Mouse (Mus musculus) neural tube, embryonic 11.5 days (tissue): ENCODE results near the gene Preb. TPM values are rescaled to one million over a fixed set of nuclear protein-coding genes. Genes with fewer than 3 reads are reported as not detected.

Source experiments
- ATAC-seq: fragments of 200-750 bp; cut with Nextera tagmentation; 2 replicates; pipeline ENCODE4 v1.8.0; 2017; ENCODE audit warnings: moderate number of reproducible peaks, mild to moderate bottlenecking, moderate TSS enrichment, moderate library complexity; ENCODE audit not compliant: insufficient read depth, low FRiP score, low TSS enrichment
- DNase-seq: peaks from one replicate; pipeline ENCODE4 v3.0.0-alpha.2; 2015; ENCODE audit warnings: low spot score
- H3K27ac ChIP-seq: fragments of 300-500 bp; sonication (generic); 2 replicates; pipeline ENCODE4 v1.5.1; 2014; ENCODE audit warnings: low read depth, mild to moderate bottlenecking, low read length
- H3K27me3 ChIP-seq: fragments of 300-500 bp; sonication (generic); 2 replicates; pipeline ENCODE4 v1.6.1; 2014; ENCODE audit warnings: mild to moderate bottlenecking, low read length, mixed read lengths; ENCODE audit not compliant: control insufficient read depth, insufficient read depth
- H3K36me3 ChIP-seq: fragments of 300-500 bp; sonication (generic); 2 replicates; pipeline ENCODE4 v1.6.1; 2014; ENCODE audit warnings: mild to moderate bottlenecking, low read length, moderate library complexity, mixed read lengths; ENCODE audit not compliant: control insufficient read depth, insufficient read depth
- H3K4me1 ChIP-seq: fragments of 300-500 bp; sonication (generic); 2 replicates; pipeline ENCODE4 v1.6.1; 2014; ENCODE audit warnings: low read length, mixed read lengths; ENCODE audit not compliant: control insufficient read depth, insufficient read depth
- H3K4me2 ChIP-seq: fragments of 300-500 bp; sonication (generic); 2 replicates; pipeline ENCODE4 v1.6.1; 2014; ENCODE audit warnings: low read depth, mild to moderate bottlenecking, moderate library complexity
- H3K4me3 ChIP-seq: fragments of 300-500 bp; sonication (generic); 2 replicates; pipeline ENCODE4 v1.5.1; 2014; ENCODE audit warnings: low read depth, low read length
- H3K9ac ChIP-seq: fragments of 300-500 bp; sonication (generic); 2 replicates; pipeline ENCODE4 v1.6.1; 2014; ENCODE audit warnings: mild to moderate bottlenecking, low read length
- H3K9me3 ChIP-seq: fragments of 300-500 bp; sonication (generic); 2 replicates; pipeline ENCODE4 v1.6.1; 2016; ENCODE audit warnings: low read length; ENCODE audit not compliant: control insufficient read depth
- WGBS: fragments of 180-500 bp; shearing (Covaris S2); extraction: QIAGEN DNeasy Blood & Tissue Kit; methylation state at CpG from one replicate; pipeline ENCODE4 v1.1.7; 2014; 5-methylcytosine and 5-hydroxymethylcytosine counted together
- polyA plus RNA-seq: library from polyadenylated mRNA; unstranded; fragments of >200 nt; fragmentation: Nextera tagmentation; extraction: Ambion mirVana; gene quantifications from 2 replicates; pipeline ENCODE4 v1.2.1, GENCODE M21; 2014

Gene Preb
- polyA plus RNA-seq, 1 experiment from 2014 or later = 108 TPM

DNA sequence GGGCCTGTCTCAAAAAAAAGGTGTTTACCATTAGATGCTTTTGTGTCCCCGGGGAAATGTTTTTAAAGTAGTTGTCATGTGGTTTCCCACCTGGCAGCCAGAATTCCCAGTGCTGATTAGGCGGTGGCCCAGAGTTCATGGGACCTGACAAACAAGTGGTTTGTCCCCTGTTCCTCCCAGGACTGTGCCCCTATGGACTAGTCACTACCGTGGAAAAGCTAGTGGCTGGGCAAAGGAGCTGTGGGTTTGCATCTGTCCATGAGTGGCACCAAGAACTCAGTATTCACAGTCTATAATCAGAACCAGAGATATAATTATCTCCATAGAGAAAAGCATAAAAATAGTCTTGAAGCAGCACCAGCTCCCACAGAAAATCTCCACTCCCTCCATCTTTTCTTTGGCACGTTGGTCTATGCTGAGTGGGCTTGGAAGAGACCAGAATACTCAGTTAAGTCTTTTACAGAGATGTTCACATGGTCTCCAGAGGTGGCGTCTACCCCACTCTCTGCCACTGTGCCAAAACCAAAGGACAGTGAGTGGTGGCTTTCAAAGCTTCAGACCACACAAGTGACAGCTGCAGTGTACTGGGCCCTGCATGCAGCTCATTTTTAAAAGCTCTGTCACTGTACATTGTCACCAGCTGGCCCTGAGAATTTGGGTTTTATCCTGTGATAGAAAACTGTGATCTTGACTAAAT, 33.0 kb upstream of the Preb start:
- ATAC-seq (no peak), DNase-seq (no peak)
- no peak overlapping the region for H3K4me3 ChIP-seq
- no peak overlapping the region for H3K9ac ChIP-seq
- WGBS = 75% methylated on average over 5 of the region's 5 CpGs
- H3K27ac ChIP-seq = no peak overlapping the region
- H3K4me2 ChIP-seq = no peak overlapping the region
- H3K36me3 ChIP-seq = no peaks in the 10 kb centered on the region
- H3K4me1 ChIP-seq = no peaks in the 10 kb centered on the region
- no peaks in the 10 kb centered on the region for H3K27me3 ChIP-seq
- no peaks in the 10 kb centered on the region for H3K9me3 ChIP-seq

DNA sequence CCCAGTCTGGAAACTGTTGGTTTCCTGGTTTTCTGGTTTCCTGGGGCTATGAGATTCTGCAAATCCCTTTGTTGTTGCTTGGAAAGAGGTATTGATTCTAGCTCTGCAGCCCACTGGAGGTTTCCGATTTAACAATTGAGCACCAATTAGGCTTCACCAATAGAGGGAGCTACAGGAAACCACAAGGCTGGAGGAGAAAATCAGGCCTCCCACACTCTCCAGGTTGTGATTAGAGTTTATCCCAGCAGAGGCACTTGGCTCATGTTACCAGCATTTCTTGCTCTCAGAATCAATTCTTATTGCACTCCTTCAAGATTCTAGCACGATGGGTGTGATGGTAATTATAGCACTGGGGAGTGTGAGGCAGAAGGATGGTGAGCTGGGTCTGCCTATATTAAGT, 22.2 kb upstream of the Preb start:
- peak; percentile 25 for DNase-seq
- Histone ChIP-seq H3K9ac (no peak overlapping the region), H3K4me2 (no peak overlapping the region), H3K9me3 (no peaks in the 10 kb centered on the region), H3K27ac (no peak overlapping the region), H3K36me3 (no peaks in the 10 kb centered on the region), H3K27me3 (no peaks in the 10 kb centered on the region), H3K4me3 (no peak overlapping the region), H3K4me1 (no peaks in the 10 kb centered on the region)
- no peak for ATAC-seq
- WGBS = 36% methylated on average over 2 of the region's 2 CpGs

DNA sequence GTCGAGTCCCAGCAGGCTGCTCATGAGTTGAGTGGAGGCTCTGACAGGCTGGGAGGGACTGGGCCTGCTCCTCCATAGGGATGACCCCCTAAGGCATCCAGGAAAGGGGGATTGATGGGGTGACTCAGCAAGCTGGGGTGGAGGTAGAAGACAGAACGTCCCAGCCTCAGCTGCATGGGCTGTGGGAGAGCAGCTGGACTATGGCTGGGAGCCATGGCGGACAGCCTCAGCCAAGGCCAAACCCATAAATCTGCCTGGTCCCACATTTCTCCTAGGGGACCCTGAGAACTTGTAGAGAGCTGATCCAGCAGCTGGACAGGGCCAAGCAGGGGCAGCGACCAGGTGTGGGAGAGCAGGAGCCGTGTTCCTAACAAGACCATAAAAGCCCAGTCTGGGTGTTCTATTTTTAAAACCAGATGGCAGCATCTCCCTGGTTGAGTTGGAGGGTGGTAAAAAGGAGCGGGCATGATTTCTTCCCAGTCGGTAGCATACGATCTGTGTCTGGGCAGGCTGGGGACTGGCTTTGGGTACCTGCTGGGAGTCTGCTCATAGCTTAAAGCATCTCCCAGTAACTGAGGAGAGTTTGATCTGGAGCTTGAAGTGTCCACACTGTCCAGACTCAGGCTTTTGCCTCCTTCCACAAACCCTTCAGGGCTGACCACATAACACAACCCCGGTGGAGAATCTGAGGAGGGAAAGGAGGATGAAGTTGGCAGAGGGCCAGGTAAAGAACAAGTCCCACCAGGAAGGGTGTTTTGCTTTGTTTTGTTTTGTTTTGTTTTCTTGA, 14.9 kb upstream of the Preb start:
- WGBS = 64% methylated on average over 9 of the region's 9 CpGs
- no peak for ATAC-seq
- H3K4me2 ChIP-seq = no peak overlapping the region

DNA sequence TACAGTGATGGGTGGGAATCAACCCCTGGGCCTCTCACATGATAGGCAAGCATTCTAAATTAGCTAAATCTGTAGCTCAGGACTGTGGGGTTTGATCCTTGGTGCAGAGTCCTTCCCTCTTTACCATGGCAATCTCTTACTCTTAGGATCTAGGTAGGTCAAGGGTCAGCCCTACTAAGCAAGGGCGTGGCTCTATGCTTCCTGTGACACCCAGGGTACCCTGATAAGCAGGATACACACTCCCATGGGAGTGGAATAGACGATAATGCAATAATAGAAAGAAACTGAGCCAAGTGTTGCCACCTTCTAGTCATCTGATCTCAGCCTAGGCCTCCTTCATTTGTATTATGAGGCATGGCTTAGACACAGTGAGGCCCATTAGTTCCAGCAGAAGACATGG, 9.3 kb upstream of the Preb start:
- Histone ChIP-seq H3K27ac (no peak overlapping the region), H3K4me1 (no peaks in the 10 kb centered on the region), H3K27me3 (no peaks in the 10 kb centered on the region), H3K4me3 (no peak overlapping the region), H3K36me3 (no peaks in the 10 kb centered on the region), H3K4me2 (no peak overlapping the region), H3K9ac (no peak overlapping the region), H3K9me3 (no peaks in the 10 kb centered on the region)
- ATAC-seq (no peak), DNase-seq (no peak)
- 80% methylated on average over 2 of the region's 2 CpGs for WGBS

More for the DNA sequence above, 14.9 kb upstream of the Preb start:
- no peaks in the 10 kb centered on the region for H3K4me1 ChIP-seq
- no peaks in the 10 kb centered on the region for H3K27me3 ChIP-seq
- no peak overlapping the region for H3K4me3 ChIP-seq
- no peaks in the 10 kb centered on the region for H3K36me3 ChIP-seq
- H3K9ac ChIP-seq = no peak overlapping the region; the same call in 1 of the 2 replicates
- DNase-seq = no peak
- H3K27ac ChIP-seq = no peak overlapping the region
- no peaks in the 10 kb centered on the region for H3K9me3 ChIP-seq

DNA sequence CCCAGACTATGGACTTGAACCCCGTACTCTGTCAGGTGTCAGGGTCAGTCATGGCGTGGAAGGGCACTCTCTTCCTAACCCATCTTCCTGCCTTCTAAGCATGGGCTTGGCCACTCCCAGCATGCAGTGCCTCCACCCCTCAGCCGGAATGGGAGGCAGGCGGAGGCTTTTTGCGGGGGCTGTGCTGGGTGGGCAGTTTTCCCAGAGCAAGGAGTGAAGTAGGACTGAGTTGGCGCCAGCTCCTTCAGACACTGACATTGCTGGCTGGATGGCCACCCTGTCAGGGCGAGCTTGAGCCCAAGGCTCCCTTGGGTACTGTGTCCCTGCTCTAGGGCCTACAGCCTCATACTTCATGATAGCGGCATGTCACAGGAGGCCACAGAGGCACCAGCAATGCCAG, 8.3 kb upstream of the Preb start, which contains the start of gene Tcf23:
Gene Tcf23, plus strand, starts transcription at position 247 of the 400 bp plus-strand sequence.
- Histone ChIP-seq H3K27me3 (no peaks in the 10 kb centered on the region), H3K4me2 (no peak within 1 kb of the TSS), H3K9ac (no peak within 1 kb of the TSS), H3K4me3 (no peak within 1 kb of the TSS), H3K27ac (no peak within 1 kb of the TSS), H3K36me3 (no peaks in the 10 kb centered on the region), H3K4me1 (no peaks in the 10 kb centered on the region), H3K9me3 (no peaks in the 10 kb centered on the region)
- WGBS = 73% methylated on average over 8 of the region's 8 CpGs
- ATAC-seq = no peak
- DNase-seq = no peak

GRCm38 (mm10) chr5:30966189-30966588, 6.0 kb upstream of the Preb start:
- Histone ChIP-seq H3K4me3 (no peak overlapping the region), H3K4me1 (no peaks in the 10 kb centered on the region), H3K27me3 (no peaks in the 10 kb centered on the region), H3K27ac (no peak overlapping the region), H3K36me3 (no peaks in the 10 kb centered on the region), H3K9ac (no peak overlapping the region), H3K9me3 (no peaks in the 10 kb centered on the region), H3K4me2 (no peak overlapping the region)
- DNase-seq (no peak), ATAC-seq (no peak)
- WGBS = 93% methylated on average over 4 of the region's 4 CpGs

GRCm38 (mm10) chr5:30963916-30964315, 3.8 kb upstream of the Preb start:
- ATAC-seq (no peak), DNase-seq (no peak)
- no peaks in the 10 kb centered on the region for H3K27me3 ChIP-seq
- WGBS = 78% methylated on average over 3 of the region's 3 CpGs
- H3K4me1 ChIP-seq = peaks cover 6% of the 10 kb centered on the region
- no peaks in the 10 kb centered on the region for H3K9me3 ChIP-seq
- H3K9ac ChIP-seq = no peak overlapping the region
- no peaks in the 10 kb centered on the region for H3K36me3 ChIP-seq
- no peak overlapping the region for H3K27ac ChIP-seq
- H3K4me2 ChIP-seq = no peak overlapping the region
- no peak overlapping the region for H3K4me3 ChIP-seq

- Histone ChIP-seq H3K36me3 (peaks cover 8% of the 10 kb centered on the region), H3K4me1 (peaks cover 11% of the 10 kb centered on the region), H3K27me3 (no peaks in the 10 kb centered on the region), H3K4me3 (no peak overlapping the region), H3K27ac (no peak overlapping the region), H3K9ac (no peak overlapping the region), H3K4me2 (no peak overlapping the region), H3K9me3 (no peaks in the 10 kb centered on the region)
- ATAC-seq (no peak), DNase-seq (no peak)
- WGBS = 81% methylated on average over 10 of the region's 10 CpGs
These were observed 1.7 kb upstream of the Preb start for GRCm38 (mm10) chr5:30961545-30962505.
